Mouse (Mus musculus) MEL (cell line): ENCODE measurements around the gene Basp1.

ENCODE experiments used
- CTCF ChIP-seq, 3 experiments: IDR thresholded peaks in 2 of 3; conservative IDR thresholded peaks in 1 of 3; 2 replicates each; pipeline ENCODE4 v1.5.1; 2011 to 2012; ENCODE audit warnings: low read length in 3 of 3, low read depth in 2 of 3, mild to moderate bottlenecking in 2 of 3, improper control_type of control experiment in 1 of 3, inconsistent platforms in 1 of 3, mixed read lengths in 1 of 3, moderate library complexity in 1 of 3; ENCODE audit not compliant: control insufficient read depth in 1 of 3, insufficient read depth in 1 of 3, poor library complexity in 1 of 3, severe bottlenecking in 1 of 3
- EP300 ChIP-seq, 2 experiments: IDR thresholded peaks; 2 replicates each; pipeline ENCODE4 v1.6.1; 2011; ENCODE audit warnings: improper control_type of control experiment in 2 of 2, low read length in 2 of 2, low read depth in 1 of 2, mild to moderate bottlenecking in 1 of 2
- MAX ChIP-seq: IDR thresholded peaks from 2 replicates; pipeline ENCODE4 v1.6.1; 2011; ENCODE audit warnings: low read length, improper control_type of control experiment
- NELFE ChIP-seq: IDR thresholded peaks from 2 replicates; pipeline ENCODE4 v1.6.1; 2011; ENCODE audit warnings: low read depth, low read length, improper control_type of control experiment
- POLR2A ChIP-seq, 2 experiments: IDR thresholded peaks; 2 replicates each; pipeline ENCODE4 v1.6.1; 2011 to 2012; ENCODE audit warnings: low read length in 2 of 2, mild to moderate bottlenecking in 2 of 2, control low read depth in 1 of 2, improper control_type of control experiment in 1 of 2, low read depth in 1 of 2, moderate library complexity in 1 of 2; ENCODE audit not compliant: control insufficient read depth in 1 of 2, insufficient read depth in 1 of 2, poor library complexity in 1 of 2
- TBP ChIP-seq: IDR thresholded peaks from 2 replicates; pipeline ENCODE4 v1.8.0; 2011; ENCODE audit warnings: low read depth, low read length, improper control_type of control experiment
- USF1 ChIP-seq: IDR thresholded peaks from 2 replicates; pipeline ENCODE4 v1.6.1; 2014; ENCODE audit warnings: low read depth, mild to moderate bottlenecking, inconsistent platforms, low read length, improper control_type of control experiment, moderate library complexity
- ZNF384 ChIP-seq: IDR thresholded peaks from 2 replicates; pipeline ENCODE4 v1.6.1; 2012; ENCODE audit warnings: low read depth, mild to moderate bottlenecking, inconsistent platforms, low read length, improper control_type of control experiment

DNA sequence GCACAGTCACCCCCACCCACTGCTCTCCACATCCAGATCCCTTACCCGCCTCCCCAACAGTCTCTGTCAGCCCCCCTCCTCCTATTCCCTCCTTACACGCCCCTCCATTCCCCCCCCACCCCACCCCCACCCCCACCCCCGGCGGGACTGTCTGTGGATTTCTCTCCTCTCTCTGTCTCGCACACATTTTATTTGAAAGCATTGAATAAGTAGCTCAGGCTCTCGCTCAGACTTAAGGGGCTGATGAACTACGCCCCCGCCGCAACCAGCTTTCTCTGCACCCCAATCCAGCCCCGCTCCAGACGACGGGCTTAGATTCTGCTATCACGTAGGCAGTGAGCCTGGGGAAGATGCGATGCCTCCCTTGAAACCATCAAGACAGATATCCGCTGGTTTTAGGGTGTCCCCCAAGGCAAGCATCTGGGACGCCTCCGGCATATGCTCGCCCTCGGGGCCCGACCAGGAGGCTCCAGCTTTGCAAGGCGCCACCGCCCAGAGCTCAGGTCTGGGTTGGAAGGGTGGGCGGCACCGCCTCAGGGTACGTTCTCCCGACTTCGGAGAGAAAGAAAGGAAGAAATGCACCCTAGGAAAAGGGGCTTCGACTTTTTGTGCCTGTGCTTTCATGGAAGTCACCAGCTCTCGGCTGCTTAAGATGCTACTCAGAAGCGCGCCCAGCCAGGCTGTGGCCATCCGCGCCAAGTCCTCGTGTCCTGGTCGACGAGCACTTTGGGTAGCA is 615 bp upstream of the Basp1 start:
- TF ChIP-seq TBP (no peak), POLR2A (IDR thresholded peaks at IDR 0.05; ENCODE audit: control insufficient read depth in 1 of 2, insufficient read depth in 1 of 2, low read depth in 1 of 2, low read length in 2 of 2, poor library complexity in 1 of 2) (no peak), MAX (no peak), EP300 (IDR thresholded peaks at IDR 0.05; ENCODE audit: low read depth in 1 of 2, low read length in 2 of 2) (no peak), ZNF384 (no peak), USF1 (no peak), NELFE (no peak), CTCF (IDR thresholded peaks at IDR 0.05 in 2 of 3, conservative IDR thresholded peaks at IDR 0.05 in 1 of 3; ENCODE audit: control insufficient read depth in 1 of 3, insufficient read depth in 1 of 3, low read depth in 2 of 3, low read length in 3 of 3, poor library complexity in 1 of 3, severe bottlenecking in 1 of 3) (no peak)
